Mouse (Mus musculus): ENCODE results near the gene Atf5.

Atf5 gene

GRCm38 (mm10) chr7:44816470-44817021, at the start of gene Atf5:
Gene Atf5, minus strand, starts transcription at chr7:44816658.
- peak; percentile 91 for DNase-seq (ENCODE audit: inconsistent ontology term)

- DNase-seq (ENCODE audit: inconsistent ontology term) = no peak
Observed at GRCm38 (mm10) chr7:44864595-44865542, 48.4 kb upstream of the Atf5 start.

- no peak for DNase-seq (ENCODE audit: inconsistent ontology term)
Observed at GRCm38 (mm10) chr7:44863982-44864494, 47.6 kb upstream of the Atf5 start.

- DNase-seq (ENCODE audit: inconsistent ontology term) = no peak
Observed at GRCm38 (mm10) chr7:44863210-44863609, 46.8 kb upstream of the Atf5 start.

- no peak for DNase-seq (ENCODE audit: inconsistent ontology term)
Observed at GRCm38 (mm10) chr7:44862434-44862833, 46.0 kb upstream of the Atf5 start.

GRCm38 (mm10) chr7:44861429-44861816, 45.0 kb upstream of the Atf5 start:
- no peak for DNase-seq (ENCODE audit: inconsistent ontology term)

GRCm38 (mm10) chr7:44860576-44861428, 44.3 kb upstream of the Atf5 start:
- DNase-seq (ENCODE audit: inconsistent ontology term) = peak; percentile 68

- DNase-seq (ENCODE audit: inconsistent ontology term) = no peak
Observed at GRCm38 (mm10) chr7:44859896-44860295, 43.4 kb upstream of the Atf5 start.

GRCm38 (mm10) chr7:44857905-44858304, 41.4 kb upstream of the Atf5 start:
- no peak for DNase-seq (ENCODE audit: inconsistent ontology term)

GRCm38 (mm10) chr7:44857042-44857552, 40.6 kb upstream of the Atf5 start, which contains the start of gene Pnkp:
Gene Pnkp, plus strand, starts transcription at chr7:44857139.
- peak; percentile 90 for DNase-seq (ENCODE audit: inconsistent ontology term)

- no peak for DNase-seq (ENCODE audit: inconsistent ontology term)
Observed at GRCm38 (mm10) chr7:44856265-44856916, 39.9 kb upstream of the Atf5 start.

- DNase-seq (ENCODE audit: inconsistent ontology term) = no peak
Observed at GRCm38 (mm10) chr7:44855036-44855435, 38.6 kb upstream of the Atf5 start.

- DNase-seq (ENCODE audit: inconsistent ontology term) = peak; percentile 91
Observed at GRCm38 (mm10) chr7:44854356-44855031, 38.0 kb upstream of the Atf5 start.

- peak; percentile 21 for DNase-seq (ENCODE audit: inconsistent ontology term)
Observed at GRCm38 (mm10) chr7:44853596-44854355, 37.3 kb upstream of the Atf5 start.

- DNase-seq (ENCODE audit: inconsistent ontology term) = no peak
Observed at GRCm38 (mm10) chr7:44853065-44853464, 36.6 kb upstream of the Atf5 start.

GRCm38 (mm10) chr7:44852259-44853027, 36.0 kb upstream of the Atf5 start:
- no peak for DNase-seq (ENCODE audit: inconsistent ontology term)

GRCm38 (mm10) chr7:44851625-44852234, 35.3 kb upstream of the Atf5 start:
- no peak for DNase-seq (ENCODE audit: inconsistent ontology term)

GRCm38 (mm10) chr7:44850789-44851624, 34.5 kb upstream of the Atf5 start:
- DNase-seq (ENCODE audit: inconsistent ontology term) = peak; percentile 42
